Mouse (Mus musculus): ENCODE data around the gene Gm13287.
"Not testable (repeated sequence)": the region's sequence is repeated elsewhere in the genome, so short reads cannot be mapped to it uniquely, and the experiment has no call there.

The Gm13287 gene

DNA sequence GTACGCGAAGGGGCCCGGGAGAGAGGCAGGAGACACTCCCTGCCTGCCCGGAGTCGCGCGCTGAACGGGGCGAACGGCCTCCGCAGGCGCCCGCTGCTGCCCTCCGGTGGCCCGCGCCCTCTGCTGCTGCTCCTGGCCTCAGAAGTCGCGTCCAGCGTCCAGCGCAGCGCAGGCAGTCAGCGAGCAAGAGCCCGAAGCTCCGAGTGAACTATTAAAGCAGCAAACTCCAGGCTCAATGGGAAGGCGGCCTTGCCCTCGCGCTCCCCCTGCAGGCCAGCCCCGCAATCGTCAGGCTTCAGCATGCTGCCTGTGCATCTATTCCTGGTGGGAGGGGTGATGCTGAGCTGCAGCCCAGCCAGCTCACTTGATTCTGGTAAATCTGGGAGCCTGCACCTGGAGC is at the start of gene Gm13287:
Gene Gm13287 (plus strand): TSS at position 301 of the 400 bp plus-strand sequence.
- in situ Hi-C loops (cut with MseI, MboI), result not testable (repeated sequence)

DNA sequence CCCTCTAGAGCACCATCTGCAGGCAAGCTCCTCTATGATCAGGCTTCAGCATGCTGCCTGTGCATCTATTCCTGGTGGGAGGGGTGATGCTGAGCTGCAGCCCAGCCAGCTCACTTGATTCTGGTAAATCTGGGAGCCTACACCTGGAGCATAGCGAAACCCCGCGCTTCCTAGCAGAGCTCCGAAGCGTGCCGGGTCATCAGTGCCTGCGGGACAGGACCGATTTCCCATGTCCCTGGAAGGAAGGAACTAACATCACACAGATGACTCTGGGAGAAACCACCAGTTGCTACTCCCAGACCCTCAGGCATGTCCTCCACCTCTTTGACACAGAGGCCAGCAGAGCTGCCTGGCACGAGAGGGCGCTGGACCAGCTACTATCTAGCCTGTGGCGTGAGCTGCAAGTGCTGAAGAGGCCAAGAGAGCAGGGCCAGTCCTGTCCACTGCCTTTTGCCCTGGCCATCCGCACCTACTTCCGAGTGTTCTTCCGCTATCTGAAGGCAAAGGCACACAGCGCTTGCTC is 48.2 kb upstream of the Gm13287 start, which contains the start of gene Gm13271:
Gene Gm13271 (plus strand): TSS at position 51 of the 523 bp plus-strand sequence.
- in situ Hi-C loops (cut with MseI, MboI), result not testable (repeated sequence)

DNA sequence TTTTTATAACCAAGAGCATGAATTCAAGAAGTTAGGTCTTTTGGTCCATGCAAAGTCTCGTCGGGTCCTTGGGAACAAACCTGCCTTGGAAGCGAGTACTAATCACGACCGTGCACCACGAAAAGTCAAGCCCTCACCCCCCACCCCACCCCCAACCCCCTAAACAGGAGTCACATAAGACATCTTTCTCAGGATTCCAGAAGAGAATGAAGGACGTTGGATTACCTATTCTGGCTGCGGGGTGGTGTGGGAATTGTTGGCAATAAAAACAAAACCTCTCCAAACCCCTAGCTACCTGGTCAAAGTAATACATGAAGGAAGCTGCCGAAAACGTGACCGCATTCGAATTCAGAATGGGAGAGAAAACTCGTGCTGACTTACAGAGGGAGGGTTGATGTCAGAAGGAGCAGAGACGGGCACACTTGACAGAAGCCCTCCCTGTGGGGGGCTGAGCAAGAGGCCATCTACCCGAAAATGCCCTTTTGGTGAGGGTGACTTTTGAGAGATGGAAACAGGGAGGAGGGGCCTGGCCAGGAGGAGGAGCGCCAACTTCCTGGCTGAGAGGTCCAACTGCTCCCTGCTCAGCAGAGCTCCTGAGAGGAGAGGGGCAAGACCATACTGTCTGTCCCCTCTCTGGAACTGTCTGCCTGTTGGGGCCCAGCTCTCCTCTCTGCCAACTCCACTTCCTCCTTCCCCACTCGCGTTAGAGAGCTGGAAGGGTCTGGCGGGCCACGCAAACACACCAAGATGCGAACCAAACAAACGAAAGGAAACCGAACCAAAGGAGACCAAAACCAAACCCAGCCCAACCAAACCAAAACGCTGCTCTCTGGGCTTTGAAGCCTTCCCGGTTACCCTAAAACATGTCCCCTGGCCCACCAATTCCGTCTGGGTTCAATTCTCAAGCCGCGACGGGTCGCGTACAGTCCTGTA is 46.2 kb upstream of the Gm13287 start:
- in situ Hi-C loops (cut with MseI, MboI), result not testable (repeated sequence)

DNA sequence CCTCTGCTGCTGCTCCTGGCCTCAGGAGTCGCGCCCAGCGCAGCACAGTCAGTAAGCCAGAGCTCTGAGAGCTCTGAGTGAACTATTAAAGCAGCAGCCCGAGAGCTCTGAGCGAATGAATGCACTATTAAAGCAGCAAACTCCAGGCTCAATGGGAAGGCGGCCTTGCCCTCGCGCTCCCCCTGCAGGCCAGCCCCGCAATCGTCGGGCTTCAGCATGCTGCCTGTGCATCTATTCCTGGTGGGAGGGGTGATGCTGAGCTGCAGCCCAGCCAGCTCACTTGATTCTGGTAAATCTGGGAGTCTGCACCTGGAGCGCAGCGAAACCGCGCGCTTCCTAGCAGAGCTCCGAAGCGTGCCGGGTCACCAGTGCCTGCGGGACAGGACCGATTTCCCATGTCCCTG is 45.4 kb upstream of the Gm13287 start:
- in situ Hi-C loops (cut with MseI, MboI), result not testable (repeated sequence)

DNA sequence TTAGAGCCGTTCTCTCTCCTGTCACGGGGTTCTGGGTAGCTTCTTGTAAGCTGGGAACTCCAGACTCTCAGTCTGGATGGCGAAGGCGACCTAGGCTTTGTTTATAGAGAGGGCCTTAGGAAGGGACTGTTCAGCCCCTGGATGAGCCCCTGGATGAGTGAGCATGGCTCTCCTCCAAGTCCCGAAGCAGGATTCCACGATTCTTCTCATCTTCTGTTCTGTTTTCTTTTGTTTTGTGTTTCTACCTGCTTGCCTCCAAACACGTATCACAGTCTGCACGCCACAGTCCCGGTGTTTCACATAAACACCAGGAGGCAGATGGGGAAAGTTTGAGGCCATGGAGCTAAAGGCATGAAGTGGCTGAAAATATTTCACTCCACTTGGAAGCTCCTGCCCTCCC is 44.3 kb upstream of the Gm13287 start:
- in situ Hi-C loops (cut with MseI, MboI), result not testable (repeated sequence)

- in situ Hi-C loops (cut with MseI, MboI), result not testable (repeated sequence)
Measured at GRCm38 (mm10) chr4:88759610-88760268, 43.3 kb upstream of the Gm13287 start, which contains the start of gene Gm13283. Gene Gm13283 (plus strand): TSS chr4:88760119.

- in situ Hi-C loops (cut with MseI, MboI), result not testable (repeated sequence)
Measured at GRCm38 (mm10) chr4:88760431-88760830, 42.6 kb upstream of the Gm13287 start.

DNA sequence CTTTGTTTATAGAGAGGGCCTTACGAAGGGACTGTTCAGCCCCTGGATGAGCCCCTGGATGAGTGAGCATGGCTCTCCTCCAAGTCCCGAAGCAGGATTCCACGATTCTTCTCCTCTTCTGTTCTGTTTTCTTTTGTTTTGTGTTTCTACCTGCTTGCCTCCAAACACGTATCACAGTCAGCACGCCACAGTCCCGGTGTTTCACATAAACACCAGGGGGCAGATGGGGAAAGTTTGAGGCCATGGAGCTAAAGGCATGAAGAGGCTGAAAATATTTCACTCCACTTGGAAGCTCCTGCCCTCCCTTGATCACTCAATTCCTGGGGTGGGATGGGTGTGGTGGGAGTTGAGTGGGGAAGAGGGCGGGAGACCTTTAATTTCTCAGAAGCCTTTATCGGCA is 41.3 kb upstream of the Gm13287 start:
- in situ Hi-C loops (cut with MseI, MboI), result not testable (repeated sequence)

DNA sequence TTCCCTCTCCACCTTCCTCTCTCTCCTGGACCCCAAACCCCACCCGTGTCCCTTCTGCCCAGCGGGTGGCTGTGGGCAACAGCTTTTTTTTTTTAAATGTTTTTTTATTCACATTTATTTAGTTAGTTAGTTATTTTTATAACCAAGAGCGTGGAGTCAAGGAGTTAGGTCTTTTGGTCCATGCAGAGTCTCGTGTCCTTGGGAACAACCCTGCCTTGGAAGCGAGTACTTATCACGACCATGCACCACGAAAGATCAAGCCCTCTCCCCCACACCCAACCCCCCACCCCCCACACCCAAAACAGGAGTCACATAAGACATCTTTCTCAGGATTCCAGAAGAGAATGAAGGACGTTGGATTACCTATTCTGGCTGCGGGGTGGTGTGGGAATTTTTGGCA is 40.7 kb upstream of the Gm13287 start:
- in situ Hi-C loops (cut with MseI, MboI), result not testable (repeated sequence)

GRCm38 (mm10) chr4:88763384-88764018 is 39.6 kb upstream of the Gm13287 start:
- in situ Hi-C loops (cut with MseI, MboI), result not testable (repeated sequence)

DNA sequence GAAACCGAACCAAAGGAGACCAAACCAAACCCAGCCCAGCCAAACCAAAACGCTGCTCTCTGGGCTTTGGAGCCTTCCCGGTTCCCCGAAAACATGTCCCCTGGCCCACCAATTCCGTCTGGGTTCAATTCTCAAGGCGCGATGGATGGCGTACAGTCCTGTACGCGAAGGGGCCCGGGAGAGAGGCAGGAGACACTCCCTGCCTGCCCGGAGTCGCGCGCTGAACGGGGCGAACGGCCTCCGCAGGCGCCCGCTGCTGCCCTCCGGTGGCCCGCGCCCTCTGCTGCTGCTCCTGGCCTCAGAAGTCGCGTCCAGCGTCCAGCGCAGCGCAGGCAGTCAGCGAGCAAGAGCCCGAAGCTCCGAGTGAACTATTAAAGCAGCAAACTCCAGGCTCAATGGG is 29.5 kb upstream of the Gm13287 start, which contains the start of gene Gm13290:
Gene Gm13290 (plus strand): TSS at position 301 of the 400 bp plus-strand sequence.
- in situ Hi-C loops (cut with MseI, MboI), result not testable (repeated sequence)

DNA sequence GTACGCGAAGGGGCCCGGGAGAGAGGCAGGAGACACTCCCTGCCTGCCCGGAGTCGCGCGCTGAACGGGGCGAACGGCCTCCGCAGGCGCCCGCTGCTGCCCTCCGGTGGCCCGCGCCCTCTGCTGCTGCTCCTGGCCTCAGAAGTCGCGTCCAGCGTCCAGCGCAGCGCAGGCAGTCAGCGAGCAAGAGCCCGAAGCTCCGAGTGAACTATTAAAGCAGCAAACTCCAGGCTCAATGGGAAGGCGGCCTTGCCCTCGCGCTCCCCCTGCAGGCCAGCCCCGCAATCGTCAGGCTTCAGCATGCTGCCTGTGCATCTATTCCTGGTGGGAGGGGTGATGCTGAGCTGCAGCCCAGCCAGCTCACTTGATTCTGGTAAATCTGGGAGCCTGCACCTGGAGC is 26.4 kb upstream of the Gm13287 start, which contains the start of gene Gm13289:
Gene Gm13289 (plus strand): TSS at position 301 of the 400 bp plus-strand sequence.
- in situ Hi-C loops (cut with MseI, MboI), result not testable (repeated sequence)

DNA sequence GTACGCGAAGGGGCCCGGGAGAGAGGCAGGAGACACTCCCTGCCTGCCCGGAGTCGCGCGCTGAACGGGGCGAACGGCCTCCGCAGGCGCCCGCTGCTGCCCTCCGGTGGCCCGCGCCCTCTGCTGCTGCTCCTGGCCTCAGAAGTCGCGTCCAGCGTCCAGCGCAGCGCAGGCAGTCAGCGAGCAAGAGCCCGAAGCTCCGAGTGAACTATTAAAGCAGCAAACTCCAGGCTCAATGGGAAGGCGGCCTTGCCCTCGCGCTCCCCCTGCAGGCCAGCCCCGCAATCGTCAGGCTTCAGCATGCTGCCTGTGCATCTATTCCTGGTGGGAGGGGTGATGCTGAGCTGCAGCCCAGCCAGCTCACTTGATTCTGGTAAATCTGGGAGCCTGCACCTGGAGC is 23.5 kb upstream of the Gm13287 start, which contains the start of gene Gm13272:
Gene Gm13272 (plus strand): TSS at position 301 of the 400 bp plus-strand sequence.
- in situ Hi-C loops (cut with MseI, MboI), result not testable (repeated sequence)

DNA sequence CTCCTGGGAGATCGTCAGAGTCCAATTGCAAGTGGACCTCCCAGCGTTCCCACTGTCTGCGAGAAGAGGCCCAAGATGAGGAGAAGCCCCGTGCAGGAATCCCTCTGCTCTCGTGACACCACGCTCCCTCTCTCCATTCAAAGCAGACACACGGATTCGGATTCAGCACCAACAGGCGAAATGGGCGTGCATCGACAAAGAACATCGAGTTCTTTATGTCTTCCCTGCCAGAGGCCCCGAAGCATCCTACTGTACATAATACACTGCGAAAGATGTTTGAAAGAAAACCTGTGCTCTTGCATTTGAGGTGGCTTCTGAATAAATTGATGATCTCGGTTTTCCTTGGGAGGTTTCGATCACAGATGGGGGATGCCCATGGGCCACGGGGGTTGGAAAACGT is 22.7 kb upstream of the Gm13287 start:
- in situ Hi-C loops (cut with MseI, MboI), result not testable (repeated sequence)

- in situ Hi-C loops (cut with MseI, MboI), result not testable (repeated sequence)
Measured at GRCm38 (mm10) chr4:88781831-88782230, 21.2 kb upstream of the Gm13287 start, which contains the start of gene Ifnz. Gene Ifnz (plus strand): TSS chr4:88782131.

DNA sequence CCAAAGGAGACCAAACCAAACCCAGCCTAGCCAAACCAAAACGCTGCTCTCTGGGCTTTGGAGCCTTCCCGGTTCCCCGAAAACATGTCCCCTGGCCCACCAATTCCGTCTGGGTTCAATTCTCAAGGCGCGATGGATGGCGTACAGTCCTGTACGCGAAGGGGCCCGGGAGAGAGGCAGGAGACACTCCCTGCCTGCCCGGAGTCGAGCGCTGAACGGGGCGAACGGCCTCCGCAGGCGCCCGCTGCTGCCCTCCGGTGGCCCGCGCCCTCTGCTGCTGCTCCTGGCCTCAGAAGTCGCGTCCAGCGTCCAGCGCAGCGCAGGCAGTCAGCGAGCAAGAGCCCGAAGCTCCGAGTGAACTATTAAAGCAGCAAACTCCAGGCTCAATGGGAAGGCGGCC is 20.7 kb upstream of the Gm13287 start:
- in situ Hi-C loops (cut with MseI, MboI), result not testable (repeated sequence)

DNA sequence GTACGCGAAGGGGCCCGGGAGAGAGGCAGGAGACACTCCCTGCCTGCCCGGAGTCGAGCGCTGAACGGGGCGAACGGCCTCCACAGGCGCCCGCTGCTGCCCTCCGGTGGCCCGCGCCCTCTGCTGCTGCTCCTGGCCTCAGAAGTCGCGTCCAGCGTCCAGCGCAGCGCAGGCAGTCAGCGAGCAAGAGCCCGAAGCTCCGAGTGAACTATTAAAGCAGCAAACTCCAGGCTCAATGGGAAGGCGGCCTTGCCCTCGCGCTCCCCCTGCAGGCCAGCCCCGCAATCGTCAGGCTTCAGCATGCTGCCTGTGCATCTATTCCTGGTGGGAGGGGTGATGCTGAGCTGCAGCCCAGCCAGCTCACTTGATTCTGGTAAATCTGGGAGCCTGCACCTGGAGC is 17.6 kb upstream of the Gm13287 start, which contains the start of gene Gm13276:
Gene Gm13276 (plus strand): TSS at position 301 of the 400 bp plus-strand sequence.
- in situ Hi-C loops (cut with MseI, MboI), result not testable (repeated sequence)

GRCm38 (mm10) chr4:88788402-88788801 is 14.7 kb upstream of the Gm13287 start, which contains the start of gene Gm13277:
Gene Gm13277 (plus strand): TSS chr4:88788632.
- in situ Hi-C loops (cut with MseI, MboI), result not testable (repeated sequence)

- in situ Hi-C loops (cut with MseI, MboI), result not testable (repeated sequence)
Measured at GRCm38 (mm10) chr4:88791250-88791649, 11.8 kb upstream of the Gm13287 start, which contains the start of gene Gm13278. Gene Gm13278 (plus strand): TSS chr4:88791550.

GRCm38 (mm10) chr4:88793936-88794675 is 8.9 kb upstream of the Gm13287 start, which contains the start of gene Gm13275:
Gene Gm13275 (plus strand): TSS chr4:88794487.
- in situ Hi-C loops (cut with MseI, MboI), result not testable (repeated sequence)

Measured in mouse trophoblast stem cell (cell line).